Comparison of ENCODE assay signal across 21 mouse cellular contexts in genomic region chr5:132503431-132503830, GRCm38 (mm10). TPM values are rescaled to one million over a fixed set of nuclear protein-coding genes. Genes with fewer than 3 reads are reported as not detected.
DNase-seq lines count a peak whose midpoint lies in the region; ATAC-seq and TF ChIP-seq lines count a peak whose summit lies in the region.
"Had no signal": no experiment of that assay in that cellular context is flagged by ENCODE, and none has a peak within 500 bp of the region (broad histone marks: within the 10 kb centered on the region; RNA-seq: fewer than 3 reads in every experiment).

No protein-coding gene starts in this region.

- H3K4me2 ChIP-seq in liver, embryonic 14.5 days (ENCODE audit: low read depth), result no peak overlapping the region
- H3K4me2 ChIP-seq in liver, embryonic 12.5 days, result no peak overlapping the region
- H3K4me2 ChIP-seq: heart, embryonic 15.5 days; limb, embryonic 13.5 days; midbrain, embryonic 11.5 days; neural tube, embryonic 13.5 days had no signal

- TF ChIP-seq EP300 in heart, adult 2 months (IDR thresholded peaks at IDR 0.05; ENCODE audit: insufficient read depth, low read depth, low read length), result no peak
- no peak for TF ChIP-seq EP300 in liver, embryonic 14.5 days (IDR thresholded peaks at IDR 0.05; ENCODE audit: low read depth)
- no peak for TF ChIP-seq EP300 in ES-Bruce4 (IDR thresholded peaks at IDR 0.05; ENCODE audit: insufficient read depth, low read depth, low read length)

- TF ChIP-seq CTCF in heart, adult 2 months (IDR thresholded peaks at IDR 0.05), result peak; percentile 42
- peak; percentile 21; the same call in 1 of the 2 replicates for TF ChIP-seq CTCF in liver, embryonic 14.5 days (IDR thresholded peaks at IDR 0.05; ENCODE audit: low read depth)
- peak; percentile 56 for TF ChIP-seq CTCF in ES-Bruce4 (IDR thresholded peaks at IDR 0.05; ENCODE audit: low read depth, low read length)
- TF ChIP-seq CTCF in brain, embryonic 14.5 days (IDR thresholded peaks at IDR 0.05; ENCODE audit: borderline replicate concordance, extremely low read depth, insufficient read depth, insufficient read length), result peak; percentile 7; the same call in 1 of the 2 replicates

- H3K4me3 ChIP-seq in heart, adult 2 months, result no peak overlapping the region
- no peak overlapping the region for H3K4me3 ChIP-seq in liver, embryonic 14.5 days (ENCODE audit: insufficient read depth in 1 of 2, low read depth in 2 of 2, low read length in 2 of 2)
- no peak overlapping the region for H3K4me3 ChIP-seq in liver, embryonic 12.5 days
- H3K4me3 ChIP-seq in ES-Bruce4 (ENCODE audit: low read depth, low read length), result no peak overlapping the region
- H3K4me3 ChIP-seq: heart, embryonic 15.5 days; limb, embryonic 13.5 days; neural tube, embryonic 13.5 days had no signal

- no peaks in the 10 kb centered on the region for H3K27me3 ChIP-seq in heart, adult 2 months (ENCODE audit: control insufficient read depth, insufficient read depth, low read length)
- no peaks in the 10 kb centered on the region for H3K27me3 ChIP-seq in liver, embryonic 14.5 days (ENCODE audit: control insufficient read depth, insufficient read depth, low read length)
- no peaks in the 10 kb centered on the region for H3K27me3 ChIP-seq in liver, embryonic 12.5 days (replicated peaks)
- no peaks in the 10 kb centered on the region for H3K27me3 ChIP-seq in ES-Bruce4 (ENCODE audit: control insufficient read depth, insufficient read depth, low read length, poor library complexity, severe bottlenecking)
- H3K27me3 ChIP-seq: heart, embryonic 15.5 days; limb, embryonic 13.5 days; neural tube, embryonic 13.5 days had no signal

- H3K4me1 ChIP-seq in heart, adult 2 months (ENCODE audit: control insufficient read depth, insufficient read depth, low read length), result no peaks in the 10 kb centered on the region
- H3K4me1 ChIP-seq in liver, embryonic 14.5 days (replicated peaks; ENCODE audit: control insufficient read depth in 2 of 2, insufficient read depth in 2 of 2, low read length in 1 of 2), result peaks cover 0 to 2% of the 10 kb centered on the region in 2 experiments; a peak in 1 of 4 replicates
- peaks cover 10% of the 10 kb centered on the region for H3K4me1 ChIP-seq in liver, embryonic 12.5 days
- H3K4me1 ChIP-seq in ES-Bruce4 (ENCODE audit: control insufficient read depth, insufficient read depth, low read length), result peaks cover 4% of the 10 kb centered on the region

- H3K36me3 ChIP-seq in heart, adult 2 months (ENCODE audit: control insufficient read depth, insufficient read depth, low read length), result no peaks in the 10 kb centered on the region
- H3K36me3 ChIP-seq in liver, embryonic 14.5 days (replicated peaks; ENCODE audit: control insufficient read depth, insufficient read depth, low read depth), result no peaks in the 10 kb centered on the region
- no peaks in the 10 kb centered on the region for H3K36me3 ChIP-seq in liver, embryonic 12.5 days
- H3K36me3 ChIP-seq in ES-Bruce4 (ENCODE audit: control insufficient read depth, insufficient read depth, low read length, poor library complexity, severe bottlenecking), result no peaks in the 10 kb centered on the region
- H3K36me3 ChIP-seq: heart, embryonic 15.5 days; limb, embryonic 13.5 days; neural tube, embryonic 13.5 days had no signal

- no peak for ATAC-seq in liver, embryonic 14.5 days (ENCODE audit: insufficient read depth)
- ATAC-seq in liver, embryonic 12.5 days, result no peak
- ATAC-seq: activated CD4-positive, CD25-positive, alpha-beta regulatory T cell, adult 4 months; hindbrain, postnatal 0 days had no signal

- no peak for TF ChIP-seq POLR2A in heart, adult 2 months (IDR thresholded peaks at IDR 0.05; ENCODE audit: insufficient read depth, low read depth, low read length)
- no peak for TF ChIP-seq POLR2A in ES-Bruce4 (IDR thresholded peaks at IDR 0.05; ENCODE audit: insufficient read depth, low read length)
- no peak for TF ChIP-seq POLR2A in brain, embryonic 14.5 days (IDR thresholded peaks at IDR 0.05; ENCODE audit: borderline replicate concordance, extremely low read depth, insufficient read depth, insufficient read length, poor library complexity, severe bottlenecking)

- intact Hi-C loops in heart, adult 2 months (cut with DNase I), result no loop called here

- DNase-seq in heart, adult 2 months, result no peak
- DNase-seq in heart, adult 18-20 months, result no peak
- DNase-seq in liver, embryonic 14.5 days (ENCODE audit: low read depth in 3 of 3, low spot score in 3 of 3), result no peak
- no peak for DNase-seq in brain, embryonic 14.5 days (ENCODE audit: low read depth)
- DNase-seq in embryo, embryonic 10 days (ENCODE audit: low spot score), result no peak
- DNase-seq in urinary bladder, postnatal 25 days (ENCODE audit: low spot score), result no peak
- DNase-seq: adrenal gland, postnatal 14 days; cerebellum, adult 11-12 months; cerebellum, postnatal 25 days; kidney, adult 18-20 months; kidney, postnatal 36 days; lung, postnatal 4 days; right cerebral cortex, adult 18-20 months had no signal

- no peaks in the 10 kb centered on the region for H3K9me3 ChIP-seq in liver, embryonic 14.5 days (ENCODE audit: control insufficient read depth, low read length)
- H3K9me3 ChIP-seq in liver, embryonic 12.5 days (replicated peaks), result no peaks in the 10 kb centered on the region
- no peaks in the 10 kb centered on the region for H3K9me3 ChIP-seq in ES-Bruce4 (replicated peaks; ENCODE audit: control insufficient read depth, insufficient read depth, low read length, poor library complexity, severe bottlenecking)
- H3K9me3 ChIP-seq: heart, embryonic 15.5 days; limb, embryonic 13.5 days; neural tube, embryonic 13.5 days had no signal

- no peak overlapping the region for H3K9ac ChIP-seq in heart, adult 2 months (ENCODE audit: low read depth, low read length)
- no peak overlapping the region for H3K9ac ChIP-seq in liver, embryonic 14.5 days (replicated peaks)
- no peak overlapping the region for H3K9ac ChIP-seq in liver, embryonic 12.5 days
- H3K9ac ChIP-seq in ES-Bruce4 (ENCODE audit: low read depth, poor library complexity, severe bottlenecking), result no peak overlapping the region
- H3K9ac ChIP-seq: heart, embryonic 15.5 days; limb, embryonic 13.5 days; neural tube, embryonic 13.5 days had no signal

- H3K27ac ChIP-seq in heart, adult 2 months, result no peak overlapping the region
- no peak overlapping the region for H3K27ac ChIP-seq in liver, embryonic 14.5 days
- H3K27ac ChIP-seq in liver, embryonic 12.5 days, result no peak overlapping the region
- no peak overlapping the region for H3K27ac ChIP-seq in ES-Bruce4 (ENCODE audit: insufficient read depth, low read length)
- H3K27ac ChIP-seq: heart, embryonic 15.5 days; hindbrain, postnatal 0 days; limb, embryonic 13.5 days; neural tube, embryonic 13.5 days had no signal

- H3K79me2 ChIP-seq in heart, adult 2 months (replicated peaks; ENCODE audit: control insufficient read depth, insufficient read depth, low read length), result no peaks in the 10 kb centered on the region; the same call in none of the 2 replicates

- WGBS in heart, adult 2 months, result 94% methylated on average over 2 of the region's 2 CpGs
- WGBS in liver, embryonic 14.5 days (ENCODE audit: insufficient replicate concordance), result 75% methylated on average over 2 of the region's 2 CpGs
- 71% methylated on average over 2 of the region's 2 CpGs for WGBS in liver, embryonic 12.5 days (ENCODE audit: insufficient replicate concordance)

RNA-seq across cellular contexts. Expression of gene Auts2, which starts 39.7 kb away (rescaled TPM):
- 10 to 100 TPM; 28.1 to 35.7 TPM for total RNA-seq in heart, adult 2 months (2021)
- 16.9 and 18.2 TPM in 2 replicates for polyA plus RNA-seq in heart, adult 2 months (2012; rRNA removed)
- 10 to 100 TPM; 24.3 to 29.9 TPM for total RNA-seq in heart, adult 18-20 months (2021)
- polyA plus RNA-seq in liver, embryonic 14.5 days (2012; rRNA removed), result 0.75 and 0.77 TPM in 2 replicates
- polyA plus RNA-seq in liver, embryonic 14.5 days (2014; fragmentation: Nextera tagmentation; extraction: Ambion mirVana), result 0.75 and 1.6 TPM in 2 replicates
- polyA plus RNA-seq in liver, embryonic 12.5 days (2016; fragmentation: Nextera tagmentation; extraction: Ambion mirVana), result 4.4 and 5.4 TPM in 2 replicates
- 22.6 and 23.4 TPM in 2 replicates for polyA plus RNA-seq in ES-Bruce4 (2011; ENCODE audit: insufficient read depth, insufficient read length, low read depth, missing spikeins)
- 91.8 and 122 TPM in 2 replicates for polyA plus RNA-seq in brain, embryonic 14.5 days (2012; rRNA removed)
